Mouse (Mus musculus) midbrain, postnatal 0 days (tissue): ENCODE measurements around the gene Fkbp1b. TPM values are rescaled to one million over a fixed set of nuclear protein-coding genes. Genes with fewer than 3 reads are reported as not detected.

Experiments used
- ATAC-seq: fragments of 200-750 bp; cut with Nextera tagmentation; 2 replicates; pipeline ENCODE4 v1.8.0; 2017; ENCODE audit warnings: moderate number of reproducible peaks, mild to moderate bottlenecking, moderate TSS enrichment, moderate library complexity; ENCODE audit not compliant: low FRiP score
- DNase-seq: peaks from one replicate; pipeline ENCODE4 v3.0.0-alpha.2; 2015; ENCODE audit warnings: low spot score
- H3K27ac ChIP-seq: fragments of 300-500 bp; sonication (generic); 2 replicates; pipeline ENCODE4 v1.5.1; 2014; ENCODE audit warnings: low read depth, mild to moderate bottlenecking, low read length, mixed read lengths
- H3K27me3 ChIP-seq: fragments of 300-500 bp; sonication (generic); 2 replicates; pipeline ENCODE4 v1.6.1; 2014; ENCODE audit warnings: low read length, control low read depth, mixed read lengths; ENCODE audit not compliant: insufficient read depth
- H3K36me3 ChIP-seq: fragments of 300-500 bp; sonication (generic); 2 replicates; pipeline ENCODE4 v1.6.1; 2014; ENCODE audit warnings: low read length, control low read depth, mixed read lengths; ENCODE audit not compliant: insufficient read depth
- H3K4me1 ChIP-seq: fragments of 300-500 bp; sonication (generic); 2 replicates; pipeline ENCODE4 v1.6.1; 2014; ENCODE audit warnings: mild to moderate bottlenecking, control low read depth, antibody characterized with exemption, low read length, mixed read lengths; ENCODE audit not compliant: insufficient read depth
- H3K4me2 ChIP-seq: fragments of 300-500 bp; sonication (generic); 2 replicates; pipeline ENCODE4 v1.6.1; 2014; ENCODE audit warnings: low read depth, mild to moderate bottlenecking, low read length, mixed read lengths; ENCODE audit not compliant: poor library complexity, severe bottlenecking
- H3K4me3 ChIP-seq: fragments of 300-500 bp; sonication (generic); 2 replicates; pipeline ENCODE4 v1.5.1; 2014; ENCODE audit warnings: low read depth, mild to moderate bottlenecking, low read length, moderate library complexity
- H3K9ac ChIP-seq: fragments of 300-500 bp; sonication (generic); replicated peaks from 2 replicates; pipeline ENCODE4 v1.6.1; 2014; ENCODE audit warnings: mild to moderate bottlenecking, low read length, moderate library complexity, mixed read lengths; ENCODE audit not compliant: poor library complexity, severe bottlenecking
- H3K9me3 ChIP-seq: fragments of 300-500 bp; sonication (generic); 2 replicates; pipeline ENCODE4 v1.6.1; 2016; ENCODE audit warnings: low read length, control low read depth
- CTCF ChIP-seq: IDR thresholded peaks from 2 replicates; pipeline ENCODE4 v1.5.1; 2016; ENCODE audit warnings: antibody characterized with exemption, mild to moderate bottlenecking
- WGBS: fragments of 180-500 bp; shearing (Covaris S2); extraction: QIAGEN DNeasy Blood & Tissue Kit; methylation state at CpG from one replicate; pipeline ENCODE4 v1.1.7; 2014; 5-methylcytosine and 5-hydroxymethylcytosine counted together
- polyA plus RNA-seq: library from polyadenylated mRNA; unstranded; fragments of >200 nt; fragmentation: Nextera tagmentation; extraction: Ambion mirVana; gene quantifications from 2 replicates; pipeline ENCODE4 v1.2.1, GENCODE M21; 2015
- total RNA-seq: library from RNA; depleted of rRNA; stranded (reverse); fragments of >200 nt; gene quantifications from 2 replicates; pipeline ENCODE4 v1.2.3, GENCODE M21; 2014

Fkbp1b gene
- total and polyA plus RNA-seq, 2 experiments from 2014 or later = 82.1 to 83.8 TPM

DNA sequence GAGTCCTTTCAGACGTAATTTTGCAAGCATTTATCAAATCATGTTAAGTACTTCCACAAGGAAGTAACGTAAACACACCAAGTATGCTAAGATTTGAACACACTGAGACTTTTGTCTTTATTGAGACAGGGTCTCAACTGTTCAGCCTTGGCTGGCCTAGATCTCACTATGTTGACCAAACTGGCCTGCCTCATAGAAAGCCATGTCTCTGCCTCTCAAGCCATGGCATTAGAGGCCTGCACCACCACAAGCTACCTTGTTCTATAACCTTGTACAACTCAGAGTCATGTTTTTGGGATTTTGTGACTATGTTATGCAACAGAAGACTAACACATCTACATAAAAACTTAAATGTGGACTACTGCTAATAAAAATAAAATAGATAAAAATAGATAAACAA lies 40.7 kb upstream of the Fkbp1b start:
- H3K9me3 ChIP-seq = no peaks in the 10 kb centered on the region
- WGBS = 96% methylated on average over 2 of the region's 2 CpGs
- DNase-seq (no peak), ATAC-seq (no peak)
- H3K36me3 ChIP-seq = 0 out of 2 replicates have a peak, but pooled peaks cover 2% of the 10 kb centered on the region
- H3K4me2 ChIP-seq = no peak overlapping the region
- no peaks in the 10 kb centered on the region for H3K4me1 ChIP-seq
- TF ChIP-seq CTCF = no peak
- H3K27ac ChIP-seq = no peak overlapping the region
- H3K4me3 ChIP-seq = no peak overlapping the region
- H3K27me3 ChIP-seq = no peaks in the 10 kb centered on the region
- no peak overlapping the region for H3K9ac ChIP-seq

DNA sequence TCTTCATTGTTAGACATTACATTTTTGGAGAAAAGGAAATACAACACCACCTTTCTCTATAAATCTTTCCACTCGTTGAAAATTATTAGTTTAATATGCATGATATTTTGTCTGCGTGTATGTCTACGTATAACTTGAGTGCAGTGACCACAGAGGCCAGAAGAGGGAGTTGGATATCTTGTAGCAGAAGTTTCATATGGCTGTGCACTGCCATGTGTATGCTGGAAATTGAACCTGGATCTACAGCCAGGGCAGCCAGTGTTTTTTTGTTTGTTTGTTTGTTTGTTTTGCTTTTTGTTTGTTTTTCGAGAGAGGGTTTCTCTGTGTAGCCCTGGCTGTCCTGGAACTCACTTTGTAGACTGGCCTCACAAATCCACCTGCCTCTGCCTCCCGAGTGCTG lies 37.7 kb upstream of the Fkbp1b start:
- DNase-seq (no peak), ATAC-seq (no peak)
- Histone ChIP-seq H3K4me3 (no peak overlapping the region), H3K27ac (no peak overlapping the region), H3K9me3 (no peaks in the 10 kb centered on the region), H3K36me3 (0 out of 2 replicates have a peak, but pooled peaks cover 2% of the 10 kb centered on the region), H3K4me1 (peaks cover 3% of the 10 kb centered on the region; the same call in 1 of the 2 replicates), H3K9ac (no peak overlapping the region), H3K4me2 (no peak overlapping the region), H3K27me3 (no peaks in the 10 kb centered on the region)
- peak; percentile 39 for TF ChIP-seq CTCF
- WGBS = 97% methylated on average over 5 of the region's 5 CpGs

- peaks cover 5% of the 10 kb centered on the region; the same call in 1 of the 2 replicates for H3K4me1 ChIP-seq
- 83% methylated on average over 9 of the region's 9 CpGs for WGBS
- no peak for TF ChIP-seq CTCF
- no peaks in the 10 kb centered on the region for H3K27me3 ChIP-seq
- H3K27ac ChIP-seq = no peak overlapping the region
- DNase-seq (no peak), ATAC-seq (no peak)
- H3K4me3 ChIP-seq = no peak overlapping the region
- no peak overlapping the region for H3K4me2 ChIP-seq
- H3K9ac ChIP-seq = no peak overlapping the region
- H3K36me3 ChIP-seq = 0 out of 2 replicates have a peak, but pooled peaks cover 2% of the 10 kb centered on the region
- H3K9me3 ChIP-seq = no peaks in the 10 kb centered on the region
These were observed 36.9 kb upstream of the Fkbp1b start for GRCm38 (mm10) chr12:4878296-4878783.

- no peak for ATAC-seq
- H3K4me1 ChIP-seq = peaks cover 5% of the 10 kb centered on the region; the same call in 1 of the 2 replicates
These were observed 34.2 kb upstream of the Fkbp1b start for GRCm38 (mm10) chr12:4875623-4876022.

DNA sequence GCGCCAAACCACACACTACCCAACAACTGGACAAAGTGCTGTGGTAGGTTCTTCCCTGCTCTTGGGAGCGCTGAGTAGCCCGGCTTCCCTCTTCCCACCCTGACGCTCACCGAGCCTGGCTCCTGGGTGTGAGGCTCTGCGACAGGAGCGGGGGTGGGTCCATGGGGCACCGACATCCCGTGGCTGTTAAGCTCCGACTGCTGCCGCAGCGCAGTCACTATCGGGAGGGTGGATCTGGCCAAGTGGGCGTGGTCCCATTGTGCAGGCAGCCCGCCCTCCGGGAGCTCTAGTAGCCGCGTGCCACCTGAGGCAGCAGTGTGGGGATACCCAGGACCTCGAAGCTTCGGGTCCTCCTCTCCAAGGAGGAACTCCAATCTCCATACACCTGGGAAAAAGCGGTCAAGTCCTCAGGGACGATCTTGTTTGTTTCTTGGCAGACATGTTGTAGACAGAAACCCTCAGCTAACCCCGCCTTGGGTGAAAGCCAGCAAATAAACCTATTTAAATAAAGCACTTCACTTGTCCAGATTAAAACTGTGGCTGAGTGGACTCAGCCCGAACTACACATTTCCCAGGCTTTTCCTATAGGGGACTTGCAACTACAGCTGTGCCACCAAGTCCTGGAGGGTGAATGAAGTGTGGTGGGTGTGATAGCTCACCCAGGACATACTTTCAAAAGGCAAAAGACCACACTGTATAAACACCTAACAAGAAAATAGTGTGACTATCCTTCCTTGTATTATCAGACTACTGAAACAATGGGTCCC lies 33.0 kb upstream of the Fkbp1b start, which contains the start of gene Mfsd2b:
Gene Mfsd2b, minus strand, starts transcription at position 199 of the 767 bp plus-strand sequence.
- Histone ChIP-seq H3K4me1 (peaks cover 5% of the 10 kb centered on the region; the same call in 1 of the 2 replicates), H3K4me3 (peak within 1 kb of the TSS; percentile 41), H3K27me3 (no peaks in the 10 kb centered on the region), H3K9me3 (no peaks in the 10 kb centered on the region), H3K27ac (no peak within 1 kb of the TSS), H3K36me3 (no peaks in the 10 kb centered on the region), H3K9ac (peak within 1 kb of the TSS; percentile 59), H3K4me2 (peak within 1 kb of the TSS; percentile 91)
- peak; percentile 76 for DNase-seq
- WGBS = 3% methylated on average over 24 of the region's 24 CpGs
- peak; percentile 77 for ATAC-seq
- TF ChIP-seq CTCF = no peak

More at GRCm38 (mm10) chr12:4875623-4876022, 34.2 kb upstream of the Fkbp1b start:
- Histone ChIP-seq H3K4me3 (no peak overlapping the region), H3K36me3 (no peaks in the 10 kb centered on the region), H3K9ac (no peak overlapping the region), H3K27ac (no peak overlapping the region), H3K4me2 (no peak overlapping the region), H3K27me3 (no peaks in the 10 kb centered on the region), H3K9me3 (no peaks in the 10 kb centered on the region)
- no peak for DNase-seq
- TF ChIP-seq CTCF = no peak
- 85% methylated on average over 8 of the region's 8 CpGs for WGBS

- H3K4me3 ChIP-seq = peak overlapping the region; percentile 41
- ATAC-seq = 0 out of 2 replicates have a peak, but pooled peaks have one; percentile 17
These were observed 32.1 kb upstream of the Fkbp1b start for GRCm38 (mm10) chr12:4873531-4873930.

More at GRCm38 (mm10) chr12:4873531-4873930, 32.1 kb upstream of the Fkbp1b start:
- Histone ChIP-seq H3K9me3 (no peaks in the 10 kb centered on the region), H3K4me1 (peaks cover 5% of the 10 kb centered on the region; the same call in 1 of the 2 replicates), H3K36me3 (no peaks in the 10 kb centered on the region), H3K27me3 (no peaks in the 10 kb centered on the region), H3K4me2 (peak overlapping the region; percentile 91), H3K9ac (no peak overlapping the region), H3K27ac (no peak overlapping the region)
- no peak for TF ChIP-seq CTCF
- WGBS = 86% methylated on average over 6 of the region's 6 CpGs
- no peak for DNase-seq
